Mouse (Mus musculus) forebrain, embryonic 15.5 days (tissue): ENCODE data around the gene Gpam. TPM values are rescaled to one million over a fixed set of nuclear protein-coding genes. Genes with fewer than 3 reads are reported as not detected.

Experiments used
- polyA plus RNA-seq: library from polyadenylated mRNA; unstranded; fragments of >200 nt; fragmentation: Nextera tagmentation; extraction: Ambion mirVana; gene quantifications from 2 replicates; pipeline ENCODE4 v1.2.1, GENCODE M21; 2015

Gpam gene
- polyA plus RNA-seq, 1 experiment from 2014 or later, result 22.1 TPM

Other genes starting within 250 kb of the Gpam start
- 0.28 TPM in 1 of 2 replicates, not detected in the other for gene Tectb, start 53.5 kb upstream of the Gpam start, polyA plus RNA-seq
- not detected in 2 replicates for gene Gucy2g, start 114.0 kb upstream of the Gpam start, polyA plus RNA-seq
- 9.9 and 10.3 TPM in 2 replicates for gene Acsl5, start 124.7 kb upstream of the Gpam start, polyA plus RNA-seq
- gene Zdhhc6, start 188.8 kb upstream of the Gpam start, polyA plus RNA-seq, result 64.6 and 66.4 TPM in 2 replicates
- gene Vti1a, start 189.1 kb upstream of the Gpam start, polyA plus RNA-seq, result 29.5 and 29.7 TPM in 2 replicates